Mouse (Mus musculus): ENCODE results near the gene Srebf2. TPM values are rescaled to one million over a fixed set of nuclear protein-coding genes. Genes with fewer than 3 reads are reported as not detected.
A peak's percentile ranks its signal among the peaks of the same experiment; 100 is the strongest.

Srebf2 gene
- polyA plus RNA-seq, 1 experiment from 2014 or later: 84.6 TPM

DNA sequence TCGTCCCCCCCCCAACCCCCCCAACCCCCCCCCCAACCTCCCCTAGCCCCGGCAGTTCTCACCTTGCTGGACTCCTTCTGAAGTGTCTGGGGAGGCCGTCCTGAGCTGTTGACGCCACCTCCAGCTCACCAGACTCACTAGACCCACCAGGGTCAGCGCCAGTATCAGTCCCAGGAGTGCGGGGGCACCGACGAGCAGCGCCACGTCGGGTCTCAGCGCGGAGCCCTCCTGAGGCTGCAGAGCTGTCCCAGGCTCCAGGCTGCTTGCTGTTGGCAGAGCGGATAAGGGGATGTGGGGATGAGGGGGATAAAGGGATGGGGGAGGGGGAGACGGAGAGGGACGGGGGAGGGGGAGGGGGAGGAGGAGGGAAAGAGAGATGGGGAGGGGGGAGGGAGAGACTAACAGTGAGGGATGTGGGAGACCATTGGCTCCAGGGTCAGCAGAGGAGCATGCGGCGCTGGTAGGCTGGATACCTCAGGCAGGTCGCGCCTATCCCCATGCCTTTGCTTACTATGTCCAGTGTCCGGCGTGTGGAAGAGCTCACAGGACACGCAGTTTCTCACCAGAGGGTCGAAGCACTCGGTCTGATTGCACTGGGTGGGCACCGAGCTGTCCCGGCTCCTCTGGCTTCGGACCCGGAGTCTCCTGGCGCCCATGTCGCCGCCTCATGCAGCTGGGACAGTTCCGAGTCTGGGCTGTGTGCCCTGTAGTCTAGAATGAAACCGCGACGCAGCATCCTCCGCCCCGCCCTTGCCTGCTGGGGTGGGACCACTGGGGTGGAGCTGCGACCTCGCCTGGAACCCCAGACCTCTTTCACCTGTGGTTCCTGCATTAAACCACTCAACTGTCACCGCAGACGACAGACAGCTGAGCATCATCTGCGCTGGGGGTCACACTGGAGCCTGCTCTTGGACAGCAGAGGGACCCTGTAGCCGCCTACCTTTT is 76.9 kb downstream of the Srebf2 start, which contains the start of gene Tnfrsf13c:
Gene Tnfrsf13c, minus strand, starts transcription at position 713 of the 945 bp plus-strand sequence.
- no peak for TF ChIP-seq CTCF (IDR thresholded peaks at IDR 0.05)
- peaks cover 11% of the 10 kb centered on the region for H3K27me3 ChIP-seq
- POLR2A ChIA-PET: no interaction called here
- ATAC-seq (no peak), DNase-seq (ENCODE audit: low read depth, low spot score) (no peak)
- CTCF ChIA-PET: no interaction called here
- in situ Hi-C loops (cut with MboI; ENCODE audit: low pct_unique_long_range_greater_than_20kb): no loop called here

DNA sequence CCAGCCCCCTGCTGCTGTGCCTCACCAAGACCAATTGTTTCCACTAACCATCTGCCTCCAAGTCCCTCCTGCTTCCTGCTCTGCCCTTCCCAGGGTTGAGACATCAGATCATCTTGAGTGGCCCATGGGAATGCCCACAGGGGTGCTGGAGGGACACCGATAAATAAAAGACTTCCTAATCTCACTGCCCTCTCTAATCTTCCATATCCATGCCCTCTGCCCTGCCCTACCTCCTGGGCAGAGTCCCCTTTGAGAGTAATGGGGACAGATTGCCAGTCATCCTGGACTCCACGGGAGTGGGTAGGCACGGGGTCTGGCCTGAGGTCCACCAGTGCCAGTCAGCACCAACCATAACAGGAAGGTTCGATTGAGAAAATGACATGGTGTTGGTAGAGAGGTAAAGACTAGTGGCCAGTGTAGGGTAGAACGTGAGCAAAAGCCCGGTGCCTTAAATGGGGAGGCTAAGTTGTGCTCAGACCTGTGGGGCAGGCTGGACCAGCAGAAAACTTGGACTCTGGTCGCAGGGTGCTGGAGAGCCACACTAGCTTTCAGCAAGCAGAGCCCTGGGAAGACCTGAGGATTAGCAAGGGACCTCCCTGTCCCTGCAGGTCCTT is 77.7 kb downstream of the Srebf2 start:
- no peak for TF ChIP-seq CTCF (IDR thresholded peaks at IDR 0.05)
- in situ Hi-C loops (cut with MboI; ENCODE audit: low pct_unique_long_range_greater_than_20kb): no loop called here
- ChIA-PET POLR2A (interaction anchor here (0.5 kb wide), 1 partner anchor 770 kb away, joined by 3 read pairs; no protein-coding TSS in a partner anchor), CTCF (interaction anchor here (1.0 kb wide), 1 partner anchor 12 kb away, joined by 3 read pairs; no protein-coding TSS in a partner anchor)
- DNase-seq (ENCODE audit: low read depth, low spot score) (no peak), ATAC-seq (no peak)
- peaks cover 11% of the 10 kb centered on the region for H3K27me3 ChIP-seq

DNA sequence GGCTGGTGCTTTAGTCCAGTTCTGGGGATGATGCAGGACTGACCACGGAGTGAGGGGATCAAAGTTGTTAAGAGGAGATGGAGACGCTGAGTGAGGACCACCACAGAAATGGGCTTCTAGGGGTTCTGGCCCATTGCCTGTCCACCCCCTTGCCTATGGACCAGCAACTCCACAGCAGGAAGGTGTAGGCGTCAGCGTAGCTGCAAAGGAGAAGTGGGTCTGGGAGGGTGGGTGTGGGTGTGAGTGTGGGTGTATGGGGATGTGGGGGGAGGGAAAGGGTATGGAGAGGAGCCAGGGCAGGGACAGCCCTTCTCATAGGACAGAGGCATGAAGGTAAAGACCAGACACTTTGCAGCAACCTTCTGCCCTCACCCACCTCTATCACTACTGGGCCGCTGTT is 78.8 kb downstream of the Srebf2 start:
- H3K27me3 ChIP-seq: peaks cover 7% of the 10 kb centered on the region
- TF ChIP-seq CTCF (IDR thresholded peaks at IDR 0.05): no peak
- POLR2A ChIA-PET: no interaction called here
- ATAC-seq (no peak), DNase-seq (ENCODE audit: low read depth, low spot score) (no peak)
- in situ Hi-C loops (cut with MboI; ENCODE audit: low pct_unique_long_range_greater_than_20kb): no loop called here
- CTCF ChIA-PET: no interaction called here

DNA sequence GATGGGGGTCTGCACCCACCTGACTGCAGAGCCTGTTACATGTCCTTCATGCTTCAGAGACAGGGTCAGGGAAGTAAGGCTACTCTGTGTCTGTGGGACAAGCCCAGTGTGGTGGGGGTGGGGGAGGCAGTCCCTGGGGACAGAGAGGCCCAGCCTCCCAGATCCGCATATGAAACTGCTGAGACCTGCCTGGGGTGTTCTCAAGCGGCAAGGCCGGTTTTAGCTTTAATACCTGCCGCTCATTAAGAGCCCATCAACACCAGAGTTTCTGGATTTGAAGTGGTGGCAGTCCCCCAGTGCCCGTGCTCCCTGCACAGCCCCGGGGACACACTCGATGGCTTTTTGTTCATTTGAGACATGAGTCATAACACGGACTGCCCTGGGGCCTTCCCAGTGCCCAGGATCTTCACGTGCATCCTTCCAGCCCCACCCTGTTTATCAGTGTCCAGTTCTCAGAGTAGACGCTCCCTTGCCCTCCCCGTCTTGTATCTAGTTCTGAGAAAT is 82.6 kb downstream of the Srebf2 start:
- in situ Hi-C loops (cut with MboI; ENCODE audit: low pct_unique_long_range_greater_than_20kb): no loop called here
- POLR2A ChIA-PET: no interaction called here
- no peak for ATAC-seq

DNA sequence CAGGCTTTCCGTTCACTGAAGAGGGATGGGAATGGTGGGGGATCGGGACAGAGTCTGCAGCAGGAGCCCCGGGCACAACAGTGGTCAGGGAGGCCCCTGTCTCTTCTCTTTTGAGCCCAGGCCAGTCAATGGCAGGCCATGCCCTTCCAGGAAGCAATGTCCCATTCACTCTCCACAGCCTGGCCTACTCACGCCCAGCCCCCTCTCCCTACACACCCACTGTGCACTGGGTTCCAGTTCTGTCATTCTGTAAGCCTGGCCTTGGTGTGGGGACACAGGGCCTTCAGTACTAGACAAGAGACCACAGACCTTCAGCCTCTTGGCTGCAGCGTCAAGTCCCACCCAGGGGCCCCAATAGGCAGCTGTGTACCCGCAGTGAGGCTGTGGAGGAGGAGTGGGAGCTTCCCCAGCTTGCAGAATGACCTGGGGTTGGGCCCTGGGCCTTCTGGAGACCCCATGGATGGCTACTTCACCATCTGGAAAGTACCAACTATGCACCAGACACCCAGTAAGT is 83.2 kb downstream of the Srebf2 start:
- ATAC-seq (no peak), DNase-seq (ENCODE audit: low read depth, low spot score) (no peak)
- no peaks in the 10 kb centered on the region for H3K27me3 ChIP-seq
- ChIA-PET POLR2A (no interaction called here), CTCF (no interaction called here)
- no peak for TF ChIP-seq CTCF (IDR thresholded peaks at IDR 0.05)
- in situ Hi-C loops (cut with MboI; ENCODE audit: low pct_unique_long_range_greater_than_20kb): no loop called here

More for the DNA sequence above, 82.6 kb downstream of the Srebf2 start:
- DNase-seq (ENCODE audit: low read depth, low spot score): no peak
- CTCF ChIA-PET: no interaction called here
- H3K27me3 ChIP-seq: no peaks in the 10 kb centered on the region
- no peak for TF ChIP-seq CTCF (IDR thresholded peaks at IDR 0.05)

DNA sequence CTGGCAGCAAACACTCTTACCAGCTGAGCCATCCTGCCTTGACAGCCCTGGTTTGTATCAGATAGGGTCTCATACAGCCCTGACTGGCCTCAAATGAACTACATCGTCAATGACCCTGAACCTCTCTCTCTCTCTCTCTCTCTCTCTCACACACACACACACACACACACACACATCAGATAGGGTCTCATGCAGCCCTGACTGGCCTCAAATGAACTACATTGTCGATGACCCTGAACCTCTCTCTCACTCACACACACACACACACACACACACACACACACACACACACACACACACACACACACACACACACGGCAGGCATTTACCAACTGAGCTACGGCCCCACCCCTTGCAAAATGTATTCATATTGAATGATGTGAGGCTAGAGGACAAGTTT is 84.1 kb downstream of the Srebf2 start:
- POLR2A ChIA-PET: no interaction called here
- no peak for ATAC-seq

DNA sequence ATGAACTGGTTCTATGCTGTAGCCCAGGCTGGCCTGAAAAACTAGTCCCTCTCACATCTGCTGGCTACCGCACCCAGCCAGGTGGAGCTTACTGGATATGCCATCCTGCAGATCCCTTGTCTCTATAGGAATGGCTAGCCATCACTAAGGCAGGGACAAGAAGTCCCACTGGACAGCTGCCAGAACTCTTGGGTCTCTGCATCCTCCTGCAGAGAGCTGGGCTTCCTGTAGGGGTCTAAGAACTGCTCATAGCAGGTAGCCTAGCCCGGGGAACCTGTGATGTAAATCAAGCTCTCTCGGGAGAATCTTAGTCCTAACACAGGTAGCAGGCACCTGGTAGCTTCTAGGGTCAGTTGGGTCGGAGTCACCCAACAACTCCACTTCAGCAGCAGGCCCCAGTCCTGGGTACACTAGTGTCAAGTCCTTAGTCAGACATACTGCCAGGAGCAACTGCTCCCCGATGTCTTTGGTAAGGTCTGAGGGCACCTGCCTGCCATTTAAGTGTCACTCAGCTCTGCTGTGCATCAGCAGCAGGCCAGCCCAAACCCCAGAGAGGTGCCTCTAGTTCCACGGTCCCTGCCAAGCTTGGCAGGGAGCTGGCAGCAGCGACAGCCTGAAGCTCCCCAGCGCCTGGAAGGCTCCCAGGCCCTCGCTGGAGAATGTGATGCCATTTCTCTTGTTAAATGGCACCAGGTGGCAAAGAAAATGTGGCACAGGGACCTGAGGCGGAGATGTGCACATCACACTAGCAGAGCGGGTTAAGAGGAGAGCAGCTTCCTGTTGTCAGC is 84.8 kb downstream of the Srebf2 start:
- DNase-seq (ENCODE audit: low read depth, low spot score): no peak
- POLR2A ChIA-PET: no interaction called here
- no peak for ATAC-seq
- in situ Hi-C loops (cut with MboI; ENCODE audit: low pct_unique_long_range_greater_than_20kb): no loop called here
- CTCF ChIA-PET: interaction anchor here (1.1 kb wide), 1 partner anchor 12 kb away, joined by 3 read pairs; no protein-coding TSS in a partner anchor
- no peaks in the 10 kb centered on the region for H3K27me3 ChIP-seq
- no peak for TF ChIP-seq CTCF (IDR thresholded peaks at IDR 0.05)

More for the DNA sequence above, 84.1 kb downstream of the Srebf2 start:
- in situ Hi-C loops (cut with MboI; ENCODE audit: low pct_unique_long_range_greater_than_20kb): no loop called here
- TF ChIP-seq CTCF (IDR thresholded peaks at IDR 0.05): no peak
- CTCF ChIA-PET: interaction anchor here (1.1 kb wide), 1 partner anchor 13 kb away, joined by 3 read pairs; no protein-coding TSS in a partner anchor
- H3K27me3 ChIP-seq: no peaks in the 10 kb centered on the region
- DNase-seq (ENCODE audit: low read depth, low spot score): no peak

DNA sequence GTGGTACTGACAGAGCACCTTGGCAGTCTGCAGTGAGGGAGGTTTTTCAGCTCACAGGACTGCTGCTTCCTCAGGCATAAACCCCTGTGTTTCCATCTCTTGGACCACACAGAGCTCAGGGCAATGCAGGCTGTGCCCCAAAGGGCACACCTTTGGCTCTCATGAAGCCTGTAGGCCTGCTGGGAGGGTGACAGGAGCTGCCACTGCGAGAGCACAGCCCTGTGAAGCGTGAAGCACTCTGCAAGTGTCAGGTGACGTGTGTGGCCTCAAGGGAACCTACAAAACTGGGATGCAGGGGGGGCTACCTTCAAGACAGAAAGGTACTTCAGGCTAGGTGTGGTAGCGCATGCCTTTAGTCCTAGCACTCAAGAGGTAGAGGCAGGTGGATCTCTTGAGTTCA is 85.7 kb downstream of the Srebf2 start:
- ATAC-seq: no peak
- DNase-seq (ENCODE audit: low read depth, low spot score): no peak
- no peak for TF ChIP-seq CTCF (IDR thresholded peaks at IDR 0.05)
- ChIA-PET CTCF (interaction anchor here (0.9 kb wide), 1 partner anchor 89 kb away, joined by 3 read pairs; no protein-coding TSS in a partner anchor), POLR2A (no interaction called here)
- in situ Hi-C loops (cut with MboI; ENCODE audit: low pct_unique_long_range_greater_than_20kb): no loop called here
- no peaks in the 10 kb centered on the region for H3K27me3 ChIP-seq

DNA sequence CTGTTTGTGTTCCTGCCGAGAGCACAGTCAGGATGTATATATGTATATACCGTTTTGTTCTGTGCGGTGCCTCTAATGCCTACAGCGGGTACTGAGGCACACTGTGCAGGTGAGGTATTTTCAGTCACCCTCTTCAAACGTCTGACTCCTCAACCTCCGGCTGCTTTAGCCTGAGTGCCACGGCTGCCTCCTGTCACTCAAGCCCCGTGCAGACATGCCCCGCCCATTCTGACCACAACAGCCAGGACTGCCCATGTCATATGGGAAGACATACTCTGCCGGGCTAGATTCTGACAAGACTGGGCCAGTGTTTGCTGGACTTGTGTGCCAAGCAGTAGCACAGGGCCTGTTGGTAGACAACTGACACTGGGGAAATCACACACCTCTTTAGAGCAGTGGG is 88.7 kb downstream of the Srebf2 start:
- no peak for TF ChIP-seq CTCF (IDR thresholded peaks at IDR 0.05)
- in situ Hi-C loops (cut with MboI; ENCODE audit: low pct_unique_long_range_greater_than_20kb): loop anchor here (5.0 kb wide), 2 partner anchors 93 to 168 kb away; partner anchors contain the start of gene Mei1
- ATAC-seq: no peak
- no peak for DNase-seq (ENCODE audit: low read depth, low spot score)
- ChIA-PET POLR2A (no interaction called here), CTCF (no interaction called here)
- H3K27me3 ChIP-seq: no peaks in the 10 kb centered on the region

DNA sequence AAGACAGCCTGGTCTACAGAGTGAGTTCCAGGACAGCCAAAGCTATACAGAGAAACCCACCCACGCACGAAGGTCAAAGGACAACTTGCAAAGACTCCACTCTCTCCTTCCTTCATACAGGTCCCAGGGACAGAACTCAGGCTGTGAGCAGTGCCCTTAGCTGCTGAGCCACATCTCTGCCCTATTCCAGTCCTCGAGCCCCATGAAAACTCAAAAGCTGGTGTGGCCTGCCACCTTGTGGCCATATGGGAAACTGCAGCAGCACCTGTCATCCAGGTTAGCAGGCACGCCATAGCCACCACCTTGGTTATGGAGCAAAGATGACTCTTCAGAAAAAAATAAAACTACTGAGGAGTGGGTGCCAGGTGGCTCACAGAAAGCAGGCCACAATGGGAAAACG is 89.6 kb downstream of the Srebf2 start:
- no peaks in the 10 kb centered on the region for H3K27me3 ChIP-seq
- DNase-seq (ENCODE audit: low read depth, low spot score) (peak; percentile 20), ATAC-seq (peak; percentile 48)
- TF ChIP-seq CTCF (IDR thresholded peaks at IDR 0.05): no peak
- CTCF ChIA-PET: interaction anchor here (0.7 to 3.1 kb wide), 13 partner anchors 12 to 192 kb away, joined by 3 to 16 read pairs (median 3); partner anchors contain the start of gene Srebf2
- in situ Hi-C loops (cut with MboI; ENCODE audit: low pct_unique_long_range_greater_than_20kb): loop anchor here (5.0 kb wide), 2 partner anchors 94 to 169 kb away; partner anchors contain the start of gene Mei1
- POLR2A ChIA-PET: interaction anchor here (0.9 kb wide), 1 partner anchor 112 kb away, joined by 5 read pairs; no protein-coding TSS in a partner anchor
